Mouse (Mus musculus) hematopoietic stem cell, adult 5-6 weeks (primary cell): Measurements from ENCODE around the gene Wdr74. TPM values are rescaled to one million over a fixed set of nuclear protein-coding genes. Genes with fewer than 3 reads are reported as not detected.
"Not testable (repeated sequence)": the region's sequence is repeated elsewhere in the genome, so short reads cannot be mapped to it uniquely, and the experiment has no call there.

ENCODE experiments used
- ATAC-seq, 2 experiments: fragments of 125-278 bp in 1 of 2; replicated peaks in 1 of 2; 2 replicates each; pipeline ENCODE4 v1.8.0; 2016 to 2017; ENCODE audit warnings: inconsistent platforms in 2 of 2, mild to moderate bottlenecking in 2 of 2, moderate number of reproducible peaks in 2 of 2, low read depth in 1 of 2, moderate TSS enrichment in 1 of 2; ENCODE audit not compliant: low FRiP score in 2 of 2, poor library complexity in 2 of 2, severe bottlenecking in 2 of 2, insufficient read depth in 1 of 2, low TSS enrichment in 1 of 2
- total RNA-seq: library from RNA; stranded (forward); fragments of 172-1452, 232-1000 nt; gene quantifications from 2 replicates; pipeline ENCODE4 v1.2.3, GENCODE M21; 2017

The Wdr74 gene
- total RNA-seq, 1 experiment from 2014 or later: 90.9 TPM

- not testable (repeated sequence) for ATAC-seq
These were observed 7.1 kb upstream of the Wdr74 start for GRCm38 (mm10) chr19:8728335-8729099.

GRCm38 (mm10) chr19:8734334-8734733 is 1.3 kb upstream of the Wdr74 start:
- ATAC-seq: no peak

GRCm38 (mm10) chr19:8736160-8736467 is 487 bp downstream of the Wdr74 start:
- peak in 1 of 2 experiments; percentile 17; a peak in 1 of 4 replicates for ATAC-seq

- ATAC-seq: no peak
These were observed 3.3 kb downstream of the Wdr74 start for GRCm38 (mm10) chr19:8738911-8739310.

GRCm38 (mm10) chr19:8739646-8740045 is 4.0 kb downstream of the Wdr74 start:
- no peak for ATAC-seq

GRCm38 (mm10) chr19:8740603-8741002 is 5.0 kb downstream of the Wdr74 start, which contains the start of gene 1700092M07Rik:
1700092M07Rik (plus strand) TSS chr19:8740718.
- no peak for ATAC-seq

- peak; percentile 96 to 97 for ATAC-seq
These were observed 5.7 kb downstream of the Wdr74 start, which contains the start of gene Stx5a for GRCm38 (mm10) chr19:8741243-8741869. Stx5a (plus strand) TSS chr19:8741413.

GRCm38 (mm10) chr19:8742176-8742575 is 6.5 kb downstream of the Wdr74 start:
- ATAC-seq: no peak

GRCm38 (mm10) chr19:8745382-8745781 is 9.8 kb downstream of the Wdr74 start:
- ATAC-seq: no peak

GRCm38 (mm10) chr19:8747368-8747767 is 11.7 kb downstream of the Wdr74 start:
- ATAC-seq: no peak

GRCm38 (mm10) chr19:8755652-8756051 is 20.0 kb downstream of the Wdr74 start:
- ATAC-seq: no peak

GRCm38 (mm10) chr19:8756635-8757387 is 21.2 kb downstream of the Wdr74 start, which contains the start of gene Nxf1:
Nxf1 (plus strand) TSS chr19:8757073.
- ATAC-seq: peak; percentile 74 to 94

- ATAC-seq: no peak
These were observed 21.9 kb downstream of the Wdr74 start for GRCm38 (mm10) chr19:8757471-8757998.

- ATAC-seq: no peak
These were observed 23.3 kb downstream of the Wdr74 start for GRCm38 (mm10) chr19:8758899-8759298.

GRCm38 (mm10) chr19:8760757-8761156 is 25.1 kb downstream of the Wdr74 start:
- ATAC-seq: no peak

GRCm38 (mm10) chr19:8763276-8763675 is 27.6 kb downstream of the Wdr74 start:
- ATAC-seq: no peak

GRCm38 (mm10) chr19:8765562-8765961 is 29.9 kb downstream of the Wdr74 start:
- ATAC-seq: no peak
